Mouse (Mus musculus) embryonic facial prominence, embryonic 14.5 days (tissue): ENCODE measurements around the gene Insig1. TPM values are rescaled to one million over a fixed set of nuclear protein-coding genes. Genes with fewer than 3 reads are reported as not detected.

Experiments
- ATAC-seq: fragments of 200-750 bp; cut with Nextera tagmentation; 2 replicates; pipeline ENCODE4 v1.8.0; 2017; ENCODE audit warnings: low read depth, moderate number of reproducible peaks, moderate TSS enrichment
- DNase-seq: peaks from one replicate; pipeline ENCODE4 v3.0.0-alpha.2; 2015; ENCODE audit warnings: low spot score
- H3K27ac ChIP-seq: fragments of 300-500 bp; sonication (generic); replicated peaks from 2 replicates; pipeline ENCODE4 v1.5.1; 2014; ENCODE audit warnings: low read depth, mild to moderate bottlenecking, low read length, moderate library complexity
- H3K27me3 ChIP-seq: fragments of 300-500 bp; sonication (generic); replicated peaks from 2 replicates; pipeline ENCODE4 v1.6.1; 2014; ENCODE audit warnings: low read length; ENCODE audit not compliant: control insufficient read depth, insufficient read depth
- H3K36me3 ChIP-seq: fragments of 300-500 bp; sonication (generic); 2 replicates; pipeline ENCODE4 v1.6.1; 2014; ENCODE audit warnings: low read length, mixed read lengths; ENCODE audit not compliant: control insufficient read depth, insufficient read depth
- H3K4me1 ChIP-seq: fragments of 300-500 bp; sonication (generic); 2 replicates; pipeline ENCODE4 v1.6.1; 2014; ENCODE audit warnings: antibody characterized with exemption, low read length; ENCODE audit not compliant: control insufficient read depth, insufficient read depth
- H3K4me2 ChIP-seq: fragments of 300-500 bp; sonication (generic); 2 replicates; pipeline ENCODE4 v1.6.1; 2014; ENCODE audit warnings: low read depth, mild to moderate bottlenecking, low read length, moderate library complexity, mixed read lengths
- H3K4me3 ChIP-seq: fragments of 300-500 bp; sonication (generic); 2 replicates; pipeline ENCODE4 v1.5.1; 2014; ENCODE audit warnings: low read depth, mild to moderate bottlenecking, low read length
- H3K9ac ChIP-seq: fragments of 300-500 bp; sonication (generic); 2 replicates; pipeline ENCODE4 v1.6.1; 2014; ENCODE audit warnings: low read depth, mild to moderate bottlenecking, low read length, moderate library complexity, mixed read lengths
- H3K9me3 ChIP-seq: fragments of 300-500 bp; sonication (generic); 2 replicates; pipeline ENCODE4 v1.6.1; 2016; ENCODE audit warnings: low read length; ENCODE audit not compliant: control insufficient read depth
- WGBS: fragments of 180-500 bp; shearing (Covaris S2); extraction: QIAGEN DNeasy Blood & Tissue Kit; methylation state at CpG from one replicate; pipeline ENCODE4 v1.1.7; 2014; 5-methylcytosine and 5-hydroxymethylcytosine counted together
- polyA plus RNA-seq: library from polyadenylated mRNA; unstranded; fragments of >200 nt; fragmentation: Nextera tagmentation; extraction: Ambion mirVana; gene quantifications from 2 replicates; pipeline ENCODE4 v1.2.1, GENCODE M21; 2014

Gene Insig1
- polyA plus RNA-seq, 1 experiment from 2014 or later = 47.9 TPM

DNA sequence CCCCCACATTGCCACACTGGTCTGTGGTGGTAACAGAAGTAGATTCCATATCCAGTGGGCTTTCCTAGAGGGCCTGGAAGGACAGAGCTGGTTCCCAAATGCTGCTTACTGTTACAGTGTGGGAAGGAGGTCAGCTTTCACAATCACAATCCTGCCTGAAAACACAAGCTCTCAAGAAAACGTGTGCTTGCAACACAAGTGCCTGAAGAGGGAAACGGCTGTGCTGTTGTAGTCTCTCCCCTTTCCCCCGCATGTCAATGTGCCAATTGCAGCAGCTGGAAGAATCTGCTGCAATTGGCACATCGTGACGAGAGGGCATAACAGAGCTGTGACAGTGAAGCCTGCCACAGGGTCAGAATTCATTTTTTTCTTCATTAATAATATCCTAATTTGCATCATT is 33.5 kb upstream of the Insig1 start:
- H3K4me3 ChIP-seq = no peak overlapping the region
- DNase-seq (peak; percentile 32), ATAC-seq (peak; percentile 56)
- H3K27ac ChIP-seq = no peak overlapping the region
- WGBS = 41% methylated on average over 5 of the region's 5 CpGs
- peaks cover 15% of the 10 kb centered on the region for H3K4me1 ChIP-seq
- H3K27me3 ChIP-seq = no peaks in the 10 kb centered on the region
- peak overlapping the region; percentile 16; the same call in 1 of the 2 replicates for H3K4me2 ChIP-seq
- H3K9ac ChIP-seq = no peak overlapping the region
- no peaks in the 10 kb centered on the region for H3K9me3 ChIP-seq
- no peaks in the 10 kb centered on the region for H3K36me3 ChIP-seq

- peak; percentile 90 for ATAC-seq
- H3K9ac ChIP-seq = no peak overlapping the region
Observed at GRCm38 (mm10) chr5:28038115-28038514, 33.0 kb upstream of the Insig1 start.

GRCm38 (mm10) chr5:28039746-28040655 is 31.2 kb upstream of the Insig1 start:
- no peak for DNase-seq
- 77% methylated on average over 7 of the region's 7 CpGs for WGBS
- Histone ChIP-seq H3K27ac (no peak overlapping the region), H3K27me3 (no peaks in the 10 kb centered on the region), H3K4me1 (peaks cover 15% of the 10 kb centered on the region), H3K4me2 (no peak overlapping the region), H3K9me3 (0 out of 2 replicates have a peak, but pooled peaks cover 4% of the 10 kb centered on the region), H3K9ac (no peak overlapping the region), H3K36me3 (no peaks in the 10 kb centered on the region), H3K4me3 (no peak overlapping the region)
- ATAC-seq = no peak

More at GRCm38 (mm10) chr5:28038115-28038514, 33.0 kb upstream of the Insig1 start:
- Histone ChIP-seq H3K27ac (no peak overlapping the region), H3K4me3 (no peak overlapping the region), H3K4me2 (no peak overlapping the region), H3K4me1 (peaks cover 15% of the 10 kb centered on the region), H3K9me3 (no peaks in the 10 kb centered on the region), H3K36me3 (no peaks in the 10 kb centered on the region), H3K27me3 (no peaks in the 10 kb centered on the region)
- 20% methylated on average over 2 of the region's 2 CpGs for WGBS
- DNase-seq = peak; percentile 86

- Histone ChIP-seq H3K36me3 (no peaks in the 10 kb centered on the region), H3K4me1 (peaks cover 15% of the 10 kb centered on the region), H3K9ac (no peak overlapping the region), H3K4me2 (no peak overlapping the region), H3K9me3 (0 out of 2 replicates have a peak, but pooled peaks cover 4% of the 10 kb centered on the region), H3K27ac (no peak overlapping the region), H3K27me3 (no peaks in the 10 kb centered on the region), H3K4me3 (no peak overlapping the region)
- 81% methylated on average over 3 of the region's 3 CpGs for WGBS
- ATAC-seq (no peak), DNase-seq (no peak)
Observed at GRCm38 (mm10) chr5:28040726-28041125, 30.4 kb upstream of the Insig1 start.

- H3K27me3 ChIP-seq = no peaks in the 10 kb centered on the region
- H3K4me2 ChIP-seq = no peak overlapping the region
- no peak for ATAC-seq
- no peaks in the 10 kb centered on the region for H3K36me3 ChIP-seq
- DNase-seq = no peak
- 0 out of 2 replicates have a peak, but pooled peaks cover 4% of the 10 kb centered on the region for H3K9me3 ChIP-seq
- H3K27ac ChIP-seq = no peak overlapping the region
- H3K4me1 ChIP-seq = peaks cover 15% of the 10 kb centered on the region
- H3K4me3 ChIP-seq = no peak overlapping the region
- WGBS = 93% methylated on average over 3 of the region's 3 CpGs
- no peak overlapping the region for H3K9ac ChIP-seq
Observed at GRCm38 (mm10) chr5:28042021-28042420, 29.1 kb upstream of the Insig1 start.

- Histone ChIP-seq H3K4me2 (no peak overlapping the region), H3K4me1 (peaks cover 9% of the 10 kb centered on the region), H3K9me3 (0 out of 2 replicates have a peak, but pooled peaks cover 4% of the 10 kb centered on the region), H3K27me3 (no peaks in the 10 kb centered on the region), H3K27ac (no peak overlapping the region), H3K36me3 (no peaks in the 10 kb centered on the region), H3K4me3 (no peak overlapping the region), H3K9ac (no peak overlapping the region)
- no peak for DNase-seq
- 58% methylated on average over 2 of the region's 2 CpGs for WGBS
- ATAC-seq = no peak
Observed at GRCm38 (mm10) chr5:28042779-28043178, 28.4 kb upstream of the Insig1 start.

DNA sequence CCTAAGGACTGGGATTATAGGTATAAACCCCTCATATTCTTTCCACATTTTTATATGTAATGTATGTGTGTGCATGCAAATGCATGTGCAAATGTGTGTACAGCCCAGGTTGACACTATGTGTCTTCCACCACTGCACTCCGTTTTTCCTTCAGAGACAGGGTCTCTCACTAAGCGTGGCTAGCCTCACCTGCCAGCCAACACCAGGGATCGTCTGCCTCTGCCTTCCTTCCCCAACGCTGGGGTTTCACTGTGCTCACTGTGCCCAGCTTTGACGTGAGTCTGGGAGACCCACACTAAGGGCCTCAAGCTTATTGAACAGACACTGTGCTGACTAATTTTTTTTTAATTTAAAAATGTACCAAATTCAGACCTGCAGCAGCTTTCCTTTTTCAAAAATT is 27.8 kb upstream of the Insig1 start:
- Histone ChIP-seq H3K9ac (no peak overlapping the region), H3K4me1 (peaks cover 3% of the 10 kb centered on the region; the same call in 1 of the 2 replicates), H3K27me3 (no peaks in the 10 kb centered on the region), H3K9me3 (0 out of 2 replicates have a peak, but pooled peaks cover 4% of the 10 kb centered on the region), H3K4me2 (no peak overlapping the region), H3K36me3 (no peaks in the 10 kb centered on the region), H3K4me3 (no peak overlapping the region), H3K27ac (no peak overlapping the region)
- WGBS = 69% methylated on average over 5 of the region's 5 CpGs
- DNase-seq (no peak), ATAC-seq (no peak)

DNA sequence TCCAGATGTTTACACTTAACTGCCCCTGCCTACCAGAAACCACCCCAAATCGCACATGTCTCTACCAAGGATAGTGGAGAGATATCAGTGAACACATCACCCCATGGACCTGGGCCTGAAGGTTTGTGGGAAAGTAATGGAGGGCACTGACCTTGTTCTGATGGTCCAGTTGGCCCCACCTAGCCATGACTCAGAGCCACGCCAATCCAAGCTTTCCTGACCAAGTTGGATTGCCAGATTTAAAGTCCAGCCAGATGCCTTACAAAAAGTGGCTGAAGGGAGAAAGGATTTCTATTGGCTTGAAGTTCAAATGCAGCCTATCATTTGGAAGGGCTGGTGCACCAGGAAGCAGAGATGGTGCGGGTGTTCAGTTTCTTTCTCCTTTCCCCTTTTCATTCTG is 24.2 kb upstream of the Insig1 start:
- Histone ChIP-seq H3K4me2 (no peak overlapping the region), H3K9ac (no peak overlapping the region), H3K4me3 (no peak overlapping the region), H3K9me3 (0 out of 2 replicates have a peak, but pooled peaks cover 4% of the 10 kb centered on the region), H3K27ac (no peak overlapping the region), H3K36me3 (no peaks in the 10 kb centered on the region), H3K27me3 (no peaks in the 10 kb centered on the region), H3K4me1 (no peaks in the 10 kb centered on the region)
- 71% methylated on average over 3 of the region's 3 CpGs for WGBS
- ATAC-seq (no peak), DNase-seq (no peak)
